Mouse (Mus musculus): Measurements from ENCODE around the gene Cdc42se1. TPM values are rescaled to one million over a fixed set of nuclear protein-coding genes. Genes with fewer than 3 reads are reported as not detected.

Gene Cdc42se1
- polyA plus RNA-seq, 2 experiments: 24.9 to 40.9 TPM

- Histone ChIP-seq H3K9ac (replicated peaks) (no peak overlapping the region), H3K27me3 (ENCODE audit: control insufficient read depth, insufficient read depth, low read length) (no peaks in the 10 kb centered on the region), H3K4me2 (ENCODE audit: low read depth) (no peak overlapping the region), H3K9me3 (ENCODE audit: control insufficient read depth, low read length) (no peaks in the 10 kb centered on the region), H3K27ac (no peak overlapping the region), H3K4me1 (replicated peaks; ENCODE audit: control insufficient read depth in 2 of 2, insufficient read depth in 2 of 2, low read length in 1 of 2) (peaks cover 8 to 18% of the 10 kb centered on the region in 2 experiments), H3K36me3 (replicated peaks; ENCODE audit: control insufficient read depth, insufficient read depth, low read depth) (no peaks in the 10 kb centered on the region), H3K4me3 (ENCODE audit: insufficient read depth in 1 of 2, low read depth in 2 of 2, low read length in 2 of 2) (no peak overlapping the region)
- ATAC-seq (ENCODE audit: insufficient read depth): no peak
- no peak for DNase-seq (ENCODE audit: low read depth in 3 of 3, low spot score in 3 of 3)
- 69% methylated on average over 5 of the region's 5 CpGs for WGBS (ENCODE audit: insufficient replicate concordance)
- no peak for TF ChIP-seq CTCF (IDR thresholded peaks at IDR 0.05; ENCODE audit: low read depth)
- TF ChIP-seq EP300 (IDR thresholded peaks at IDR 0.05; ENCODE audit: low read depth): no peak
These were observed 44.9 kb downstream of the Cdc42se1 start for GRCm38 (mm10) chr3:95273471-95273870.

DNA sequence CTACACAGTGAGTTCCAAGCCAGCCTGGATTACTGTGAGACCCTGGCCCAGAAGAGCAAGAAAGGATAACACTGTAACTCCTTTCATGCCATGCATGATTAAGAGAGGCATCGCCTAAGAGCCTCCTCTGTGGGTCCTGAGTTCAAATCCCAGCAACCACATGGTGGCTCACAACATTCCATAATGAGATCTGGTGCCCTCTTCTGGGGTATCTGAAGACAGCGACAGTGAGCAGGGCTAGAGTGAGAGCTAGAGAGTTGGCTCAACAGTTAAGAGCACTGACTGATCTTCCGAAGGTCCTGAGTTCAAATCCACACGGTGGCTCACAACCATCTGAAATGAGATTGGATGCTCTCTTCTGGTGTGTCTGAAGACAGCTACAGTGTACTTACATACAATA is 45.9 kb downstream of the Cdc42se1 start:
- peaks cover 8 to 20% of the 10 kb centered on the region in 2 experiments for H3K4me1 ChIP-seq (replicated peaks; ENCODE audit: control insufficient read depth in 2 of 2, insufficient read depth in 2 of 2, low read length in 1 of 2)
- WGBS (ENCODE audit: insufficient replicate concordance): 84% methylated on average over 4 of the region's 4 CpGs
- ATAC-seq (ENCODE audit: insufficient read depth): no peak

GRCm38 (mm10) chr3:95275161-95275560 is 46.6 kb downstream of the Cdc42se1 start:
- no peaks in the 10 kb centered on the region for H3K9me3 ChIP-seq (ENCODE audit: control insufficient read depth, low read length)

More for the DNA sequence above, 45.9 kb downstream of the Cdc42se1 start:
- no peak for DNase-seq (ENCODE audit: low read depth in 3 of 3, low spot score in 3 of 3)
- Histone ChIP-seq H3K27me3 (ENCODE audit: control insufficient read depth, insufficient read depth, low read length) (no peaks in the 10 kb centered on the region), H3K4me3 (ENCODE audit: insufficient read depth in 1 of 2, low read depth in 2 of 2, low read length in 2 of 2) (no peak overlapping the region), H3K36me3 (replicated peaks; ENCODE audit: control insufficient read depth, insufficient read depth, low read depth) (no peaks in the 10 kb centered on the region), H3K4me2 (ENCODE audit: low read depth) (no peak overlapping the region), H3K9me3 (ENCODE audit: control insufficient read depth, low read length) (no peaks in the 10 kb centered on the region), H3K9ac (replicated peaks) (no peak overlapping the region), H3K27ac (no peak overlapping the region)
- TF ChIP-seq CTCF (IDR thresholded peaks at IDR 0.05; ENCODE audit: low read depth): peak; percentile 43
- TF ChIP-seq EP300 (IDR thresholded peaks at IDR 0.05; ENCODE audit: low read depth): no peak

GRCm38 (mm10) chr3:95276428-95276934 is 47.9 kb downstream of the Cdc42se1 start:
- no peak overlapping the region for H3K4me2 ChIP-seq (ENCODE audit: low read depth)
- TF ChIP-seq EP300 (IDR thresholded peaks at IDR 0.05; ENCODE audit: low read depth): no peak
- no peak for TF ChIP-seq CTCF (IDR thresholded peaks at IDR 0.05; ENCODE audit: low read depth)
- H3K36me3 ChIP-seq (replicated peaks; ENCODE audit: control insufficient read depth, insufficient read depth, low read depth): no peaks in the 10 kb centered on the region
- H3K4me3 ChIP-seq (ENCODE audit: insufficient read depth in 1 of 2, low read depth in 2 of 2, low read length in 2 of 2): no peak overlapping the region
- H3K27ac ChIP-seq: peak overlapping the region; percentile 30
- WGBS (ENCODE audit: insufficient replicate concordance): 40% methylated on average over 5 of the region's 5 CpGs
- H3K4me1 ChIP-seq (replicated peaks; ENCODE audit: control insufficient read depth in 2 of 2, insufficient read depth in 2 of 2, low read length in 1 of 2): peaks cover 17 to 29% of the 10 kb centered on the region in 2 experiments
- no peak overlapping the region for H3K9ac ChIP-seq (replicated peaks)
- DNase-seq (ENCODE audit: low read depth in 3 of 3, low spot score in 3 of 3): no peak
- no peaks in the 10 kb centered on the region for H3K27me3 ChIP-seq (ENCODE audit: control insufficient read depth, insufficient read depth, low read length)
- no peaks in the 10 kb centered on the region for H3K9me3 ChIP-seq (ENCODE audit: control insufficient read depth, low read length)
- no peak for ATAC-seq (ENCODE audit: insufficient read depth)

More at GRCm38 (mm10) chr3:95275161-95275560, 46.6 kb downstream of the Cdc42se1 start:
- no peak overlapping the region for H3K27ac ChIP-seq
- no peak for ATAC-seq (ENCODE audit: insufficient read depth)
- H3K9ac ChIP-seq (replicated peaks): no peak overlapping the region
- H3K27me3 ChIP-seq (ENCODE audit: control insufficient read depth, insufficient read depth, low read length): no peaks in the 10 kb centered on the region
- TF ChIP-seq EP300 (IDR thresholded peaks at IDR 0.05; ENCODE audit: low read depth) (no peak), CTCF (IDR thresholded peaks at IDR 0.05; ENCODE audit: low read depth) (no peak)
- no peak overlapping the region for H3K4me3 ChIP-seq (ENCODE audit: insufficient read depth in 1 of 2, low read depth in 2 of 2, low read length in 2 of 2)
- DNase-seq (ENCODE audit: low read depth in 3 of 3, low spot score in 3 of 3): no peak
- 51% methylated on average over 6 of the region's 6 CpGs for WGBS (ENCODE audit: insufficient replicate concordance)
- no peak overlapping the region for H3K4me2 ChIP-seq (ENCODE audit: low read depth)
- peaks cover 13 to 25% of the 10 kb centered on the region in 2 experiments for H3K4me1 ChIP-seq (replicated peaks; ENCODE audit: control insufficient read depth in 2 of 2, insufficient read depth in 2 of 2, low read length in 1 of 2)
- no peaks in the 10 kb centered on the region for H3K36me3 ChIP-seq (replicated peaks; ENCODE audit: control insufficient read depth, insufficient read depth, low read depth)

DNA sequence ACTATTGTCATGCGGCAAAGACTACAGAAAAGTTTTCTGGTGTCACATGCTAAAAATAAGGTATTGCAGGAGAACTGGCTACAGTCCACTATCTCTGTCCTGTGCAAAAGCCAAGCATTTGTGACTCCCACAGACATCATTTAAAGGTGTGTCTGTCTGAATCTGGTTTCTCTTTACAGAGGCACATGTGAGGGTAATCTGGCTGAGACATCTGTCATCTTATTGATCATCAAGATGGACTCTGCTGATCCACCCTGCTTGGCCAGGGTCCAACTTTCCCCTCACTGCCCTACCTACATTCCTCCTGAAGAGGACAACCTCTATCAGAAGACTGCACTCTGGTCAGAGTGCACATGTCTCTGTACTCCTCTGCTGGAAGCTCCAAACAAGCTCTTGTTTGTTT is 48.6 kb downstream of the Cdc42se1 start:
- no peak for ATAC-seq (ENCODE audit: insufficient read depth)
- Histone ChIP-seq H3K4me1 (replicated peaks; ENCODE audit: control insufficient read depth in 2 of 2, insufficient read depth in 2 of 2, low read length in 1 of 2) (peaks cover 17 to 29% of the 10 kb centered on the region in 2 experiments), H3K27me3 (ENCODE audit: control insufficient read depth, insufficient read depth, low read length) (no peaks in the 10 kb centered on the region), H3K4me2 (ENCODE audit: low read depth) (no peak overlapping the region), H3K9ac (replicated peaks) (no peak overlapping the region), H3K27ac (peak overlapping the region; percentile 30), H3K36me3 (replicated peaks; ENCODE audit: control insufficient read depth, insufficient read depth, low read depth) (no peaks in the 10 kb centered on the region), H3K4me3 (ENCODE audit: insufficient read depth in 1 of 2, low read depth in 2 of 2, low read length in 2 of 2) (no peak overlapping the region), H3K9me3 (ENCODE audit: control insufficient read depth, low read length) (no peaks in the 10 kb centered on the region)
- TF ChIP-seq EP300 (IDR thresholded peaks at IDR 0.05; ENCODE audit: low read depth): no peak
- no peak for TF ChIP-seq CTCF (IDR thresholded peaks at IDR 0.05; ENCODE audit: low read depth)
- peak in 2 of 3 experiments; percentile 57 to 70 for DNase-seq (ENCODE audit: low read depth in 3 of 3, low spot score in 3 of 3)
- WGBS (ENCODE audit: insufficient replicate concordance): 64% methylated on average over 1 of the region's 1 CpGs

Measured in liver, embryonic 14.5 days (tissue).